Comparison of ENCODE assay signal across 14 mouse cellular contexts in the genomic region with DNA sequence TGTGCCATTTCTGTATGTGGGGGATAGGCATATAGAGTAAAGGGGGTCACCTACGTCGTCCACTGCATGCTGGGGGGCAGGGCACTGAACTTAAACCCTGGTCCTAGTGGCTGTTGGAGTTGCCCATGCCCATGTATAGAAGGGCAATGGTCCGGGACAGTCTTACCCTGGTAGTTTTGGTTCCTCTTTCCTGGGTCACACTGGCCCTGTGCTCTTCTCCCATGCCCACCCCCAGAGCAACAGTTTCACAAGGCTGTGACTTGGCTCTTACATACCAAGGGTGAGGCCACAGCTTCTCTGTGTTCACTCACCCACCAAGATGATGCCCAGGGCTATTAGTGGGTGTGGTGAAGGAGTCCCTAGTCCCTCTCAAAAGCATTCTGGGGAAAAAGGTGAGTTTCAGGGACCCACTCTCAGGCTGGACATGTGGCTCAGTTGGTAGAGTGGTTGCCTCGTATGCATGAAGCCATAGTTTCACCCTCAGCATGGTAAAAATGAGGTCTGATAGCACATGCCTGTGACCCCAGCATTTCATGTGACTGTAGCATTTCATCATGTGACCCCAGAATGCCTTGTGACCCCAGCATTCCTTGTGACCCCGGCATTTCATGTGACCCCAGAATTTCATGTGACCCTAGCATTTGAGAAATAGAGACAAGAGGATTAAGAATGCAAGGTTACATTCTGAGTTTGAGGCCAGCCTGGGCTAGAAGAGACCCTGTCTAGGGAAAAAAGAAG. TPM values are rescaled to one million over a fixed set of nuclear protein-coding genes. Genes with fewer than 3 reads are reported as not detected.
DNase-seq lines count a peak whose midpoint lies in the region; ATAC-seq and TF ChIP-seq lines count a peak whose summit lies in the region.
"Had no signal": no experiment of that assay in that cellular context is flagged by ENCODE, and none has a peak within 500 bp of the region (broad histone marks: within the 10 kb centered on the region; RNA-seq: fewer than 3 reads in every experiment).

No protein-coding gene starts in this region.

- no peak overlapping the region for H3K4me2 ChIP-seq in heart, embryonic 12.5 days
- no peak overlapping the region for H3K4me2 ChIP-seq in midbrain, embryonic 11.5 days
- H3K4me2 ChIP-seq: forebrain, embryonic 13.5 days; hindbrain, embryonic 14.5 days had no signal

- no peaks in the 10 kb centered on the region for H3K9me3 ChIP-seq in heart, embryonic 12.5 days (replicated peaks)
- H3K9me3 ChIP-seq in midbrain, embryonic 10.5 days (replicated peaks) = no peaks in the 10 kb centered on the region
- no peaks in the 10 kb centered on the region for H3K9me3 ChIP-seq in midbrain, embryonic 11.5 days (ENCODE audit: control insufficient read depth, low read length)
- H3K9me3 ChIP-seq: forebrain, embryonic 13.5 days had no signal

- no peak for TF ChIP-seq CTCF in spleen, adult 2 months (IDR thresholded peaks at IDR 0.05; ENCODE audit: extremely low read depth, insufficient read depth, insufficient read length, insufficient replicate concordance)

- H3K9ac ChIP-seq in heart, embryonic 12.5 days = no peak overlapping the region
- H3K9ac ChIP-seq in midbrain, embryonic 11.5 days (ENCODE audit: low read length) = no peak overlapping the region
- H3K9ac ChIP-seq: forebrain, embryonic 13.5 days; hindbrain, embryonic 14.5 days had no signal

- H3K4me1 ChIP-seq in heart, embryonic 12.5 days (replicated peaks) = peaks cover 23% of the 10 kb centered on the region
- peaks cover 6% of the 10 kb centered on the region; the same call in 1 of the 2 replicates for H3K4me1 ChIP-seq in midbrain, embryonic 10.5 days
- no peaks in the 10 kb centered on the region for H3K4me1 ChIP-seq in midbrain, embryonic 11.5 days (ENCODE audit: control insufficient read depth, insufficient read depth, low read length)
- peaks cover 35% of the 10 kb centered on the region; the same call in 1 of the 2 replicates for H3K4me1 ChIP-seq in spleen, adult 2 months (ENCODE audit: control insufficient read depth, insufficient read depth, insufficient read length)

- WGBS in heart, embryonic 12.5 days = 80% methylated on average over 5 of the region's 5 CpGs
- WGBS in midbrain, embryonic 10.5 days = 91% methylated on average over 5 of the region's 5 CpGs
- WGBS in midbrain, embryonic 11.5 days = 82% methylated on average over 5 of the region's 5 CpGs
- 37% methylated on average over 5 of the region's 5 CpGs for WGBS in spleen, adult 2 months

- ATAC-seq in heart, embryonic 12.5 days (ENCODE audit: insufficient number of reproducible peaks, low FRiP score) = no peak
- no peak for ATAC-seq in midbrain, embryonic 11.5 days (ENCODE audit: low FRiP score)
- no peak for ATAC-seq in activated CD4-positive, CD25-positive, alpha-beta regulatory T cell, adult 4 months
- ATAC-seq: forebrain, embryonic 13.5 days; Patski had no signal

- H3K36me3 ChIP-seq in heart, embryonic 12.5 days = no peaks in the 10 kb centered on the region
- H3K36me3 ChIP-seq in midbrain, embryonic 10.5 days = no peaks in the 10 kb centered on the region
- H3K36me3 ChIP-seq in midbrain, embryonic 11.5 days (ENCODE audit: control insufficient read depth, insufficient read depth, low read length) = no peaks in the 10 kb centered on the region
- no peaks in the 10 kb centered on the region for H3K36me3 ChIP-seq in spleen, adult 2 months (ENCODE audit: control insufficient read depth, insufficient read depth, low read length)

- no peak for TF ChIP-seq POLR2A in spleen, adult 2 months (IDR thresholded peaks at IDR 0.05; ENCODE audit: low read depth, low read length)

- DNase-seq in heart, adult 11 months = peak; percentile 98
- no peak for DNase-seq in midbrain, embryonic 10.5 days (ENCODE audit: low spot score)
- no peak for DNase-seq in midbrain, embryonic 11.5 days (ENCODE audit: low spot score, missing footprints)
- peak; percentile 67 for DNase-seq in lung, postnatal 36 days
- DNase-seq in spleen, adult 2 months (ENCODE audit: low read depth in 1 of 2, low spot score in 2 of 2) = peak; percentile 67 to 69
- DNase-seq in gastrocnemius, postnatal 10 days = no peak
- DNase-seq: cerebellum, adult 9-10 months; kidney, adult 11 months; kidney, postnatal 10 days had no signal

- H3K27ac ChIP-seq in heart, embryonic 12.5 days (ENCODE audit: poor library complexity, severe bottlenecking) = no peak overlapping the region
- H3K27ac ChIP-seq in midbrain, embryonic 10.5 days (replicated peaks) = 0 out of 2 replicates have a peak overlapping the region, but pooled peaks have one; percentile 13
- H3K27ac ChIP-seq in midbrain, embryonic 11.5 days (ENCODE audit: low read depth, low read length) = no peak overlapping the region
- H3K27ac ChIP-seq in spleen, adult 2 months (ENCODE audit: insufficient read depth, low read length) = peak overlapping the region; percentile 78
- H3K27ac ChIP-seq: forebrain, embryonic 13.5 days; hindbrain, embryonic 14.5 days had no signal

- no peaks in the 10 kb centered on the region for H3K27me3 ChIP-seq in heart, embryonic 12.5 days (replicated peaks)
- H3K27me3 ChIP-seq in midbrain, embryonic 10.5 days (ENCODE audit: low read depth, poor library complexity, severe bottlenecking) = no peaks in the 10 kb centered on the region
- no peaks in the 10 kb centered on the region for H3K27me3 ChIP-seq in midbrain, embryonic 11.5 days (ENCODE audit: control insufficient read depth, insufficient read depth, low read length)
- H3K27me3 ChIP-seq in spleen, adult 2 months (ENCODE audit: control insufficient read depth, insufficient read depth, low read length) = no peaks in the 10 kb centered on the region
- H3K27me3 ChIP-seq: forebrain, embryonic 13.5 days; Patski had no signal

- H3K4me3 ChIP-seq in heart, embryonic 12.5 days = no peak overlapping the region
- no peak overlapping the region for H3K4me3 ChIP-seq in midbrain, embryonic 10.5 days
- H3K4me3 ChIP-seq in midbrain, embryonic 11.5 days (ENCODE audit: low read depth, low read length) = no peak overlapping the region
- no peak overlapping the region for H3K4me3 ChIP-seq in spleen, adult 2 months (ENCODE audit: extremely low read depth, insufficient read depth, insufficient read length)
- H3K4me3 ChIP-seq: forebrain, embryonic 13.5 days had no signal

RNA-seq across cellular contexts. Expression of gene Psap, which starts 16.7 kb away (rescaled TPM):
- 95.6 and 100.0 TPM in 2 replicates for polyA plus RNA-seq in heart, embryonic 12.5 days (2016; fragmentation: Nextera tagmentation; extraction: Ambion mirVana)
- 52.0 and 69.2 TPM in 2 replicates for polyA plus RNA-seq in midbrain, embryonic 10.5 days (2016; fragmentation: Nextera tagmentation; extraction: Ambion mirVana)
- polyA plus RNA-seq in midbrain, embryonic 11.5 days (2014; fragmentation: Nextera tagmentation; extraction: Ambion mirVana) = 77.3 and 83.9 TPM in 2 replicates
- polyA plus RNA-seq in spleen, adult 2 months (2012; rRNA removed) = 1,338 and 1,442 TPM in 2 replicates
- total RNA-seq in gastrocnemius, postnatal 10 days (2021) = 100 to 1,000 TPM; 405 to 444 TPM
- 100 to 1,000 TPM in 1 of 2 experiments, 10 to 100 TPM in 1; 95.5 to 199 TPM for polyA plus RNA-seq in activated CD4-positive, CD25-positive, alpha-beta regulatory T cell, adult 4 months (2017; shearing (Covaris generic))

RNA-seq across cellular contexts. Expression of gene Chst3, which starts 41.7 kb away (rescaled TPM):
- polyA plus RNA-seq in heart, embryonic 12.5 days (2016; fragmentation: Nextera tagmentation; extraction: Ambion mirVana) = 0.69 and 0.72 TPM in 2 replicates
- 2.0 and 2.5 TPM in 2 replicates for polyA plus RNA-seq in midbrain, embryonic 10.5 days (2016; fragmentation: Nextera tagmentation; extraction: Ambion mirVana)
- 0.97 and 1.2 TPM in 2 replicates for polyA plus RNA-seq in midbrain, embryonic 11.5 days (2014; fragmentation: Nextera tagmentation; extraction: Ambion mirVana)
- polyA plus RNA-seq in spleen, adult 2 months (2012; rRNA removed) = 89.3 and 105 TPM in 2 replicates
- total RNA-seq in gastrocnemius, postnatal 10 days (2021) = 1 to 10 TPM; 1.9 to 2.1 TPM
- under 1 TPM in 1 of 2 experiments, not detected in 1; 0.45 TPM for polyA plus RNA-seq in activated CD4-positive, CD25-positive, alpha-beta regulatory T cell, adult 4 months (2017; shearing (Covaris generic))

Comparison
In these comparisons a context has a peak if more than half of its experiments do, and no peak if none do; other contexts are left out.
1. H3K27ac ChIP-seq: peak in midbrain, embryonic 10.5 days (single experiment) and spleen, adult 2 months (single experiment); none in heart, embryonic 12.5 days (single experiment) and midbrain, embryonic 11.5 days (single experiment).
2. DNase-seq: peak in heart, adult 11 months (single experiment), lung, postnatal 36 days (single experiment) and spleen, adult 2 months (2 of 2); none in midbrain, embryonic 10.5 days (single experiment), midbrain, embryonic 11.5 days (single experiment) and gastrocnemius, postnatal 10 days (single experiment).
3. RNA of gene Chst3, which starts 41.7 kb away (polyA plus RNA-seq): 89.3 to 105 TPM in spleen, adult 2 months; 2.0 to 2.5 TPM in midbrain, embryonic 10.5 days, 0.97 to 1.2 TPM in midbrain, embryonic 11.5 days, 0.69 to 0.72 TPM in heart, embryonic 12.5 days and 0.45 TPM in activated CD4-positive, CD25-positive, alpha-beta regulatory T cell, adult 4 months; every median in the first group is over 10 times any median in the second.